Mouse (Mus musculus) thymus, adult 2 months (tissue): ENCODE results near the gene Efcab9.

Experiments used
- CTCF ChIP-seq: fragments of 200-500 bp; IDR thresholded peaks from 2 replicates; pipeline ENCODE4 v1.5.1; 2012; ENCODE audit warnings: mild to moderate bottlenecking, control low read depth, low read length, moderate library complexity, borderline replicate concordance; ENCODE audit not compliant: control insufficient read depth, poor library complexity, insufficient read depth; ENCODE audit errors: extremely low read depth
- POLR2A ChIP-seq: fragments of 200-500 bp; IDR thresholded peaks from 2 replicates; pipeline ENCODE4 v1.6.1; 2012; ENCODE audit warnings: mild to moderate bottlenecking, low read length, control low read depth, moderate library complexity; ENCODE audit not compliant: control insufficient read depth, poor library complexity, insufficient read depth; ENCODE audit errors: extremely low read depth

DNA sequence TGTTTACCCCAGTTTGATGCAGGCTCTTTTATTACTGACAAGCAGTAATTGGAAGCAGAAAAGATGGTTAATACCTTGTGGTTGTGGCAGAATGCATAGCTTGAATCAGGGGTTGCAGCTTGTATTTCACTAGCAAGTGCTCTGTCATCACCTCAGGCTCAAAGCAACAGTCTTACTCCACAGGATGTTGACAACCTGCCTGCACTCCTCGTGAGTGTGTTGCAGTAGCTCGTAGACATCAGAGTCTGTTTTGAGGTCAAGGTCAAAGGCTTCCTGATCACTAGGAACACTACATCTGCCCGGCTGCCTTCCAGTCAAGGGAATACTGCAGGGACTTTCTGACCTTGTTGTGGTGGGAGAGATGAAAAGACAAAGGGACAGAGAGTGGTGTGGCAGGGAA is 45.3 kb downstream of the Efcab9 start:
- no peak for TF ChIP-seq POLR2A
- TF ChIP-seq CTCF, result no peak
